In the genomic region with DNA sequence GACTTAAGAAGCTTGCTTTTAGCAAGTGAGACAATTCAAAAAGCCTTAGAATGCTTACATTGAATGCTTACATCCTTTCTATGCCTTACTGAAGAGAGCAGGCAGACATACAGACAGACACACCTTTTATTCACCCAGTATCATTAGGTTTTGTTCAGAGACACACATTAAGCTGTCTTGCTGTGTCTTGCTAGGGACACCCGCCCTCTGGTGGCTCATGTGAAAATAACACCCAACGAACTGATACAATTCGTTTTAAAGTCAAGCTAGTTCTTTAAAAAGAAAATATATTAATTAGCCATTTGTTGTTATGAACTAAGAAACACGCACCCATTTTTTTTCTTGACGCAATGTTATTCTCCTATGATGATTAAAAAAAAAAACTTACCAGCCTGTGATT, we compare ENCODE assay signal across 8 mouse cellular contexts.
A peak's percentile ranks its signal among the peaks of the same experiment; 100 is the strongest.
DNase-seq lines count a peak whose midpoint lies in the region; ATAC-seq and TF ChIP-seq lines count a peak whose summit lies in the region.

No protein-coding gene starts in this region.

- peak; percentile 42 for DNase-seq in thymus, adult 2 months
- no peak for DNase-seq in thymus, adult 18-20 months
- DNase-seq in forebrain, embryonic 14.5 days (ENCODE audit: low spot score): peak; percentile 88
- peak; percentile 52 for DNase-seq in hindlimb bud, embryonic 11.5 days (ENCODE audit: extremely low spot score, low read depth, low spot score)
- DNase-seq in left cerebral cortex, postnatal 10 days (ENCODE audit: extremely low spot score in 1 of 2, low spot score in 2 of 2): peak; percentile 81
- peak; percentile 86 for DNase-seq in testis, postnatal 10 days (ENCODE audit: low spot score)

- intact Hi-C loops in left cerebral cortex, postnatal 10 days (cut with DNase I): loop anchor here (2.0 to 10.0 kb wide), 2 partner anchors 223 to 315 kb away; no protein-coding TSS in a partner anchor

- no peaks in the 10 kb centered on the region for H3K9me3 ChIP-seq in forebrain, embryonic 14.5 days (replicated peaks; ENCODE audit: control insufficient read depth, low read length)
- no peaks in the 10 kb centered on the region for H3K9me3 ChIP-seq in midbrain, embryonic 15.5 days

- H3K27me3 ChIP-seq in thymus, adult 2 months (ENCODE audit: control insufficient read depth, insufficient read depth, low read length): no peaks in the 10 kb centered on the region
- no peaks in the 10 kb centered on the region for H3K27me3 ChIP-seq in forebrain, embryonic 14.5 days (replicated peaks; ENCODE audit: control insufficient read depth, insufficient read depth, low read length)
- no peaks in the 10 kb centered on the region; the same call in 1 of the 2 replicates for H3K27me3 ChIP-seq in midbrain, embryonic 15.5 days (replicated peaks)

- H3K4me3 ChIP-seq in thymus, adult 2 months (ENCODE audit: control insufficient read depth, insufficient read depth, low read length): no peak overlapping the region
- peak overlapping the region; percentile 31 for H3K4me3 ChIP-seq in forebrain, embryonic 14.5 days (ENCODE audit: low read depth, low read length)
- peak overlapping the region; percentile 38 for H3K4me3 ChIP-seq in midbrain, embryonic 15.5 days

- no peak for TF ChIP-seq CTCF in thymus, adult 2 months (IDR thresholded peaks at IDR 0.05; ENCODE audit: borderline replicate concordance, control insufficient read depth, extremely low read depth, insufficient read depth, low read length, poor library complexity)

- no peaks in the 10 kb centered on the region for H3K36me3 ChIP-seq in thymus, adult 2 months (ENCODE audit: control insufficient read depth, insufficient read depth, low read length)
- no peaks in the 10 kb centered on the region for H3K36me3 ChIP-seq in forebrain, embryonic 14.5 days (ENCODE audit: control insufficient read depth, insufficient read depth, low read length)
- no peaks in the 10 kb centered on the region for H3K36me3 ChIP-seq in midbrain, embryonic 15.5 days (replicated peaks)

- WGBS in thymus, adult 2 months: 17% methylated on average over 5 of the region's 5 CpGs
- WGBS in forebrain, embryonic 14.5 days: 15% methylated on average over 5 of the region's 5 CpGs
- WGBS in midbrain, embryonic 15.5 days: 11% methylated on average over 5 of the region's 5 CpGs

- no peak overlapping the region for H3K27ac ChIP-seq in thymus, adult 2 months (ENCODE audit: control insufficient read depth, insufficient read depth, low read length)
- no peak overlapping the region for H3K27ac ChIP-seq in forebrain, embryonic 14.5 days (ENCODE audit: low read depth, low read length)
- H3K27ac ChIP-seq in midbrain, embryonic 15.5 days: peak overlapping the region; percentile 36; the same call in 1 of the 2 replicates

- H3K4me2 ChIP-seq in forebrain, embryonic 14.5 days (ENCODE audit: low read length): peak overlapping the region; percentile 79
- peak overlapping the region; percentile 70 for H3K4me2 ChIP-seq in midbrain, embryonic 15.5 days

- TF ChIP-seq POLR2A in thymus, adult 2 months (IDR thresholded peaks at IDR 0.05; ENCODE audit: control insufficient read depth, extremely low read depth, insufficient read depth, low read length, poor library complexity): no peak

- ATAC-seq in cerebellum, adult (ENCODE audit: insufficient number of reproducible peaks, low FRiP score, low TSS enrichment): 0 out of 2 replicates have a peak, but pooled peaks have one; percentile 36
- ATAC-seq in forebrain, embryonic 14.5 days: no peak
- no peak for ATAC-seq in midbrain, embryonic 15.5 days (replicated peaks)

- H3K4me1 ChIP-seq in thymus, adult 2 months (replicated peaks; ENCODE audit: control insufficient read depth, insufficient read depth, low read length): no peaks in the 10 kb centered on the region
- peaks cover 16% of the 10 kb centered on the region for H3K4me1 ChIP-seq in forebrain, embryonic 14.5 days (ENCODE audit: control insufficient read depth, insufficient read depth, low read length)
- peaks cover 36% of the 10 kb centered on the region for H3K4me1 ChIP-seq in midbrain, embryonic 15.5 days

- no peak overlapping the region for H3K9ac ChIP-seq in forebrain, embryonic 14.5 days (ENCODE audit: low read length)
- peak overlapping the region; percentile 13; the same call in 1 of the 2 replicates for H3K9ac ChIP-seq in midbrain, embryonic 15.5 days

Comparison
In these comparisons a context has a peak if more than half of its experiments do, and no peak if none do; other contexts are left out.
1. DNase-seq: peak in thymus, adult 2 months (single experiment), forebrain, embryonic 14.5 days (single experiment), hindlimb bud, embryonic 11.5 days (single experiment), left cerebral cortex, postnatal 10 days (2 of 2) and testis, postnatal 10 days (single experiment); none in thymus, adult 18-20 months (0 of 2).